Mouse (Mus musculus) limb, embryonic 15.5 days (tissue): ENCODE measurements around the gene Swt1. TPM values are rescaled to one million over a fixed set of nuclear protein-coding genes. Genes with fewer than 3 reads are reported as not detected.
"Not testable (repeated sequence)": the region's sequence is repeated elsewhere in the genome, so short reads cannot be mapped to it uniquely, and the experiment has no call there.

Experiments used
- ATAC-seq: fragments of 200-750 bp; cut with Nextera tagmentation; 2 replicates; pipeline ENCODE4 v1.8.0; 2017; ENCODE audit warnings: low read depth, moderate TSS enrichment; ENCODE audit not compliant: insufficient number of reproducible peaks, low FRiP score, low TSS enrichment
- H3K27ac ChIP-seq: fragments of 300-500 bp; sonication (generic); 2 replicates; pipeline ENCODE4 v1.5.1; 2015; ENCODE audit warnings: moderate library complexity, mild to moderate bottlenecking, inconsistent platforms
- H3K27me3 ChIP-seq: fragments of 300-500 bp; sonication (generic); 2 replicates; pipeline ENCODE4 v1.6.1; 2015; ENCODE audit warnings: inconsistent platforms
- H3K36me3 ChIP-seq: fragments of 300-500 bp; sonication (generic); 2 replicates; pipeline ENCODE4 v1.6.1; 2015; ENCODE audit warnings: inconsistent platforms
- H3K4me1 ChIP-seq: fragments of 300-500 bp; sonication (generic); 2 replicates; pipeline ENCODE4 v1.6.1; 2015; ENCODE audit warnings: inconsistent platforms
- H3K4me2 ChIP-seq: fragments of 300-500 bp; sonication (generic); 2 replicates; pipeline ENCODE4 v1.6.1; 2015; ENCODE audit warnings: mild to moderate bottlenecking, inconsistent platforms
- H3K4me3 ChIP-seq: fragments of 300-500 bp; sonication (generic); 2 replicates; pipeline ENCODE4 v1.5.1; 2015; ENCODE audit warnings: mild to moderate bottlenecking, inconsistent platforms
- H3K9ac ChIP-seq: fragments of 300-500 bp; sonication (generic); 2 replicates; pipeline ENCODE4 v1.6.1; 2015; ENCODE audit warnings: inconsistent platforms
- H3K9me3 ChIP-seq: fragments of 300-500 bp; sonication (generic); 2 replicates; pipeline ENCODE4 v1.6.1; 2016; ENCODE audit warnings: inconsistent platforms
- WGBS: fragments of 180-500 bp; shearing (Covaris S2); methylation state at CpG from one replicate; pipeline ENCODE4 v1.1.7; 2015; 5-methylcytosine and 5-hydroxymethylcytosine counted together
- polyA plus RNA-seq: library from polyadenylated mRNA; unstranded; fragments of >200 nt; fragmentation: Nextera tagmentation; extraction: Ambion mirVana; gene quantifications from 2 replicates; pipeline ENCODE4 v1.2.1, GENCODE M21; 2015

The Swt1 gene
- polyA plus RNA-seq, 1 experiment from 2014 or later, result 25.1 TPM

DNA sequence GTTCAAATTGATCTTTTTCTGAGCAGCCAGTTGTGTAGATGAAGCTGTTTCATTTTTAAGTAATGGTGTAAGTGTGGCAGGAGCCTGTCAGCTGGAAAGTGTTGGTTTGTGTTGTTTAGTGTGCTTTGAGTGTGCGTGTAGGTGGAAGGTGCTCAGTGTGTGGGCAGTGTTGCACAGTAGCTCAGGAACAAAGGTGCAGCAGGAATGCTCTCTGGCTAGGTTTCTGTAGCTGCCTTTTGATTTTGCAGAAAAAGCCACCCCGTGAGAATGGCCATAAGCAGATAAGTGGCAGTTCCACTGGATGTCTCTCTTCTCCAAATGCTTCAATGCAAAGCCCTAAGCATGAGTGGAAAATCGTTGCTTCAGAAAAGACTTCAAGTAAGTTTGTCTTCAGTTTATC lies 68.9 kb downstream of the Swt1 start:
- Histone ChIP-seq H3K4me1 (no peaks in the 10 kb centered on the region), H3K36me3 (peaks cover 86% of the 10 kb centered on the region), H3K4me2 (no peak overlapping the region), H3K27me3 (no peaks in the 10 kb centered on the region), H3K9ac (no peak overlapping the region), H3K27ac (no peak overlapping the region), H3K9me3 (no peaks in the 10 kb centered on the region), H3K4me3 (no peak overlapping the region)
- no peak for ATAC-seq
- WGBS, result 88% methylated on average over 3 of the region's 3 CpGs

DNA sequence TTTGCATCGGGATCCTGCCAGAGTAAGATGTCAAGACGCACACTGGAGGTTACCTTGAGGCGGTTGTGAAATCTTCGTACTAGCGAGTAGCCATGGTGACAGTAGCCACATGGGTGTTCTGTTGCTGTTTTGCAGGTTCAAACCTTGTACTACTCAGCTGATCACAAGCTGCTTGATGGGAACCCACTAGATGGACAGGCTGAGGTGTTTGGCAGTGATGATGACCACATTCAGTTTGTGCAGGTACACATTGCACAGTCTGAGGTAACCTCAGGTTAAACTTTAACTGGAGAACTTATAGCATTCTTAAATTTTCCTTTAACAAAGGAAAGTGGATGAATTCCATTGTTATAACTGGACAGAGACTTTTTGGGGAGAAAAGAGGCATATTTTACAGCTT lies 72.3 kb downstream of the Swt1 start:
- 84% methylated on average over 5 of the region's 5 CpGs for WGBS
- Histone ChIP-seq H3K36me3 (peaks cover 86% of the 10 kb centered on the region), H3K27ac (no peak overlapping the region), H3K4me1 (no peaks in the 10 kb centered on the region), H3K9ac (no peak overlapping the region), H3K27me3 (no peaks in the 10 kb centered on the region), H3K4me3 (no peak overlapping the region), H3K9me3 (no peaks in the 10 kb centered on the region), H3K4me2 (no peak overlapping the region)
- ATAC-seq, result no peak

DNA sequence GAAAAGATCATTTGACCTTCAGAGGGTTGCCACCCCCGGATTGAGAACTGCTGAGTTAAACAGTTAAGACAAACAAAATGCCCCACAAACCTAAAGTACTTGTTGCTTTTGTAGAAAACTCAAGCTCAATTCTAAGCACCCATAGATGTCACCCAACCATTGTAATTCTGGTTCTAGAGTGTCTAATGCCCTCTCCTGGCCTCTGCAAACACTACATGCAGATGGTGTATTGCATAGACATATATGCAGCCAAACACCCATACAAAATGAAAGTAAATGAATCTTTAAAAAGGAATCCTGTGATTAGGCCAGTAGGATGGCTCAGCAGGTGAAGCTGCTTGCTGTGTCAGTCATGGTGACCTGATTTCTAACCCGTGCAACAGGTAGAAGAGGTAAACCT lies 75.3 kb downstream of the Swt1 start:
- 87% methylated on average over 2 of the region's 2 CpGs for WGBS
- no peak overlapping the region for H3K9ac ChIP-seq
- no peak overlapping the region for H3K4me2 ChIP-seq
- H3K36me3 ChIP-seq, result peaks cover 61% of the 10 kb centered on the region
- no peak overlapping the region for H3K4me3 ChIP-seq
- no peak overlapping the region for H3K27ac ChIP-seq
- ATAC-seq, result no peak
- peaks cover 3% of the 10 kb centered on the region; the same call in 1 of the 2 replicates for H3K4me1 ChIP-seq
- H3K27me3 ChIP-seq, result no peaks in the 10 kb centered on the region
- no peaks in the 10 kb centered on the region for H3K9me3 ChIP-seq

DNA sequence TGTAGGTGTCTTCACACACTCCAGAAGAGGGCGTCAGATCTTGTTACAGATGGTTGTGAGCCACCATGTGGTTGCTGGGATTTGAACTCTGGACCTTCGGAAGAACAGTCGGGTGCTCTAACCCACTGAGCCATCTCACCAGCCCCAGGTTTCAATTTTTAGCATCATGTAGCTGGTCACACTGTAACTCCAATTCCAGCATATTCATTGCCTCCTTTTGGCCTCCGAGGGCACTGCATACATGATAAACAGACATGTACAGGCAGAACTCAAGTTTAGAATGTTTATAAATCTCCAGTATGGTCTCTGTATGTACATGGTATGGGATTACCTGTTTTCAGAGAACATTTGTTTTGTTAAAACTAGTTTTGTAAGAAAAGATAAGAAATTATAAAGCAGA lies 80.0 kb downstream of the Swt1 start:
- H3K9ac ChIP-seq, H3K27me3 ChIP-seq, H3K27ac ChIP-seq, H3K4me2 ChIP-seq, ATAC-seq, H3K9me3 ChIP-seq, H3K4me3 ChIP-seq: not testable (repeated sequence)
- H3K36me3 ChIP-seq, result peaks cover 23% of the 10 kb centered on the region
- H3K4me1 ChIP-seq, result peaks cover 18% of the 10 kb centered on the region
- WGBS, result 75% methylated on average over 4 of the region's 4 CpGs

DNA sequence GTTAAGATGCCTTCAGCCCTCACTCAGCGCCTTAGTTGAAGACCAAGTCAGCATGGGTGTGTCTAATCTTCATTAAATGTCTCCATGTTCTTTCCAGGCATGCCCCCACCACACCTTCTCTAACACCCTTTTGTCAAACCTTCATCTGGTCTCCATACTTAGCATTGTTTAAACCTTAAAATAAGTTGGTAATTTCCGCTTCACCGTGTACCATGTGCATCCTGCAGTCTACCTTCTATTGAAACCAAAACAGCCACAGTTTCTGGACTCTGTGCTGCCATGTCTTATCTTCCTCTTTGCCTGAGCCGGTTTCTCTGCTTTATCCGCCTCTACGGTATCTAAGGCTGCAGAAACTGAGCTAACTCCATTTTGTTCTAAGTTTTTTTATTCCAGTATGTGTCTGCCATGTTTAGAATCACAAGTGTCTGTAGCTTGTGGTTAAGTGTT lies 81.6 kb downstream of the Swt1 start:
- H3K27me3 ChIP-seq, result no peaks in the 10 kb centered on the region
- H3K27ac ChIP-seq, result peak overlapping the region; percentile 12; the same call in 1 of the 2 replicates
- H3K4me3 ChIP-seq, result peak overlapping the region; percentile 82
- peaks cover 8% of the 10 kb centered on the region for H3K36me3 ChIP-seq
- H3K9me3 ChIP-seq, result no peaks in the 10 kb centered on the region
- peaks cover 25% of the 10 kb centered on the region for H3K4me1 ChIP-seq
- no peak for ATAC-seq
- WGBS, result 47% methylated on average over 6 of the region's 6 CpGs
- H3K4me2 ChIP-seq, result peak overlapping the region; percentile 74
- H3K9ac ChIP-seq, result no peak overlapping the region

DNA sequence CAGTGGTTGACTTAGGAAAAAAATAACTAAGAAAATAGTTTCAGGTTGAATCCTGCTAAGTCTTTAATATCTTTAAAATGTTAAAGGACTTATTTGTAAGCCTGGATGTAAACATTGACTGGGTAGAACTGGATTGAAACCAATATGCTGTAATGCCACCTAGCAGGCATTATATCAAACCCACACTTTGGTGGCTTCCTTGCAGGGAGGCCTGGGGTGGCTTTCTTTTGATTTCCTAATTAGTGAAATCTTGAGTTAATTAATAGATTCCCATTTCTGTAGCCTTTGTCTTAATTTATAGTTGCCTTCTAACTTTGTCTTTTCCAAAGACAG lies 82.4 kb downstream of the Swt1 start:
- Histone ChIP-seq H3K9ac (peak overlapping the region; percentile 86; the same call in 1 of the 2 replicates), H3K9me3 (no peaks in the 10 kb centered on the region), H3K27ac (no peak overlapping the region), H3K4me3 (peak overlapping the region; percentile 82), H3K27me3 (no peaks in the 10 kb centered on the region), H3K4me2 (peak overlapping the region; percentile 74), H3K36me3 (no peaks in the 10 kb centered on the region; the same call in 1 of the 2 replicates), H3K4me1 (peaks cover 25% of the 10 kb centered on the region)
- ATAC-seq, result no peak

DNA sequence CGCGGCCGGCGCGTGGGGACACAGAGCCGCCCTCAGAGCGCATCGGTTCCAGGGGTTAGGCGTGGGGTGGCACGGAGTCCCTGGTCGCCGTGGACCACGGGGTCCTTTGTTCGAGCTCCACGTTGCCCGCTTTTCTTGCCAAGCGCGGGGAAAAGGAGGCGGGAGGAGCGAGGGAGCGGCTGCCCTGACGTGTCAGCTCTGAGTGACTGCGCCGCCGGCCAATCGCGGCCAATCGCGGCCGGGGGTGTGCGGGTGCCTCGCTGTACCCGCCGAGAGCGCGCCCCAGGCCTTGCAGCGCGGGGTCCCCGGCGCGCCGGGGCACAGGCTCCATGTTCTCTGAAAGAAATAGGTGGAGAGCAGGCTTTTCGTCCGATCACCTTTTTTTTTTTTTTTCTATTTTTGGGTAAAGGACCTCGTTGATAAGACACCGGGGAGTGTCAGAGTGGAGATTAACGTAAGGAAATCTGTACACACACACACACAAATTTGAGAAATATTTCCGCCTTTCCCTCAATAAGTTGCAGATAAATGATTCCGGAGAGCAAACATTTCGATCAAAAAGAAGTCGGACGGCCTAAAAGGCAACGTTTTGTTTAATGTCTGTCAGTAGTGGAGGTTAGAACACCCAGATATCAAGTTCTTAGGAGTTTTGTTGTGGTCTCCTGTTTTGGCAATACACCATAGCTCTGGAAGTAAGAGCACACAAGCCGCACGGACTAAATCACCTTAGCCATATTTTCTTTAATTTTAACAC lies 83.0 kb downstream of the Swt1 start:
- under 1% methylated on average over 53 of the region's 55 CpGs for WGBS
- Histone ChIP-seq H3K27me3 (no peaks in the 10 kb centered on the region), H3K4me1 (peaks cover 25% of the 10 kb centered on the region), H3K27ac (peak overlapping the region; percentile 94), H3K4me2 (peak overlapping the region; percentile 74), H3K9me3 (no peaks in the 10 kb centered on the region), H3K9ac (peak overlapping the region; percentile 86), H3K4me3 (peak overlapping the region; percentile 82), H3K36me3 (no peaks in the 10 kb centered on the region; the same call in 1 of the 2 replicates)
- peak; percentile 81 for ATAC-seq

DNA sequence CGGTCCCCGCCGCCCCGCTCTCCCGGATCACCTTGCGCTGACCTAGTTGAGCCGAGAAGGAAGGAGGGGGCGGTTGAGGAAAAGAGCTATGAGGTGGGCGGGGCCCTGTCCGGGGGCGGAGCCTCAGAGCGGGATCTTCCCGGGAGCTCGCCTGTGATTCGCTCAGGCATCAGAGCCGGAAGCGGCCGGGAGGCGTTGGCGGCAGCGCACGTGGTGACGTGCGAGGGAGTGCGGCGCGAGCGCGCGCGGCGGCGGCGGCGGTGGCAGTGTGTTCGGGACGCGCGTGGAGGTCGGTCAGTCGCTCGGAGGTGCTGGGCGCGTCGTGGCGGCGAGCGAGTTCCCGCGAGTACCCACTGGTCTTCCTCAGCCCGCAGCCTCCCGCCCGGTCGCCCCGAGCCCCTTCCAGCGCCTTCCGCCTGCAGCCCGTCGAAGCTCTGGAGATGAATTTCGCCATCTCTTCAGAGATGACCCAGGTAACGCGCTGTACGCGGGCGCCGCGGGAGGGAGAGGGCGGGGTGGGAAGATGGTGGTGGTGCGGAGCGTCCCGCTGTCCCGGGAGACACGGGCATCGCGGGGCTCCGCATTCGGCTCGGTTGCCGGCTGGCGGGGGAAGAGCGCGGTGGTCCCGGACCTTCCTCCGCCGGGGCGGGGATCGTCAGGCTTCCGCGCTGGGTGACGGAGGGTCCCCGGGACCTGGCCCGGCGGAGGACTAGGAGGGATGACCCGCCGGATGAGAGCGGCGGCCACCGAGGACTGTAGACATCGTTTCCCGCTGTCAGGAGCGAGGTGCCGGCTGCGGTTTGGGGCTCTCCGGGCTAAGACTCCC lies 83.8 kb downstream of the Swt1 start, which contains the start of gene Ivns1abp:
Ivns1abp (plus strand) TSS at position 195 of the 826 bp plus-strand sequence.
- under 1% methylated on average over 83 of the region's 104 CpGs for WGBS
- peak within 1 kb of the TSS; percentile 86 for H3K9ac ChIP-seq
- ATAC-seq, result peak; percentile 93

DNA sequence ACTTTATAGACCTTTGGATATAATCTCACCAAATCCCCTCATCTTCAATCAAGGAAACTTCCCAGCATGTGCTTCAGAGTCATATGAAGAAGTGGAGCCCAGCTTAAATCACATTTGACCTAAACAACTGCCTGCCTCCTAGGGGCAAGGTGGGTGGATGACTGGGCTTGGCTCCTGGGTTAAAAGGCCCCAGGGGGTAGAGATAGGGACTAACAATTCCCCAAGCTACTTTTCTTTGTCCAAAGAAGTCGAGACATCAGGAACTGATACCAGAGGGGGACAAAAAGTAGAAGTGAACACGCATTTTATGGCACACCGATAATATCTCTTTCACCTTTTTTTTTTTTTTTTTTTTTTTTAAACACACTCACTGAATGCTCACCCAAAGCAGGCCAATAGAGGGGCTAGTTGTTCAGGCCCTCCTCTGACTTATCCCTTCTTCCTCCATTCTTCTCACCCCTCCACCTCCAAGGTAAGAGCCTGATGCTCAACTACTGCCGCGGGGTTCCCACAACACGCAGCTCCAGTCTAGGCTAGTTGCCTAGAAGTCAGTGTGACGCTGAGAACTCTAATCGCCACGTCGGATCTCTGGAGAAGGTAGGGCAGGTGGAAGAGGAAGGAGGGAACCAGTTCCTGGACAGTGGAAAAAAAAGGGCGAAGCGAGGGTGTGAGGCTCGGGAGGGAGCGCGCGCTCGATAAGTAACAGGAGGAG lies 84.5 kb downstream of the Swt1 start:
- Histone ChIP-seq H3K4me2 (peak overlapping the region; percentile 74), H3K9me3 (no peaks in the 10 kb centered on the region), H3K27me3 (no peaks in the 10 kb centered on the region), H3K4me1 (peaks cover 24% of the 10 kb centered on the region), H3K9ac (peak overlapping the region; percentile 33), H3K27ac (peak overlapping the region; percentile 94), H3K36me3 (no peaks in the 10 kb centered on the region), H3K4me3 (peak overlapping the region; percentile 82)
- under 1% methylated on average over 15 of the region's 17 CpGs for WGBS
- ATAC-seq, result 0 out of 2 replicates have a peak, but pooled peaks have one; percentile 19

More for the DNA sequence above, 83.8 kb downstream of the Swt1 start, which contains the start of gene Ivns1abp:
- Histone ChIP-seq H3K4me3 (peak within 1 kb of the TSS; percentile 82), H3K27ac (peak within 1 kb of the TSS; percentile 94), H3K36me3 (no peaks in the 10 kb centered on the region), H3K4me1 (peaks cover 25% of the 10 kb centered on the region), H3K4me2 (peak within 1 kb of the TSS; percentile 74), H3K27me3 (no peaks in the 10 kb centered on the region), H3K9me3 (no peaks in the 10 kb centered on the region)

DNA sequence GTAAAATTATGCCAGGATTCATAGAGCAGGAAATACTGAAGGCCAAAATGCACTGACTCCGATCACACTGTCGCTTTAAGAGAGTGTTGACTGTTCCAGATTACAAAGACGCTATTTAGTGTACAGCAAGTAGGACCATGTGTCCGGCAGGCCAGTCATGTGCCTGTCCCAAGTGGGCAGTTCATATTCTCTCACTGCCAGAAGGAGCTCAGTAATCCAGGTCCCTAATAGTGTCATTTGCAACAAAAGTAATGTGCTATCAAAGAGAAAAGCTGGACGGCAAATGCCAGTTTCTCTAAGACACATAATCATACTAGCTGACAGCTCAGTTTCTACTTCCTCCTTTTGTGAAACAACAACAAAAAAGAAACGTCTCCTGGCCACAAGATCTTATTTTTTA lies 85.3 kb downstream of the Swt1 start:
- H3K27me3 ChIP-seq, result no peaks in the 10 kb centered on the region
- H3K4me1 ChIP-seq, result peaks cover 22% of the 10 kb centered on the region
- H3K9me3 ChIP-seq, result no peaks in the 10 kb centered on the region
- ATAC-seq, result no peak
- WGBS, result 38% methylated on average over 6 of the region's 6 CpGs
- H3K9ac ChIP-seq, result no peak overlapping the region
- H3K4me3 ChIP-seq, result 0 out of 2 replicates have a peak overlapping the region, but pooled peaks have one; percentile 82
- no peak overlapping the region; the same call in 1 of the 2 replicates for H3K27ac ChIP-seq
- H3K4me2 ChIP-seq, result 0 out of 2 replicates have a peak overlapping the region, but pooled peaks have one; percentile 74
- H3K36me3 ChIP-seq, result no peaks in the 10 kb centered on the region

DNA sequence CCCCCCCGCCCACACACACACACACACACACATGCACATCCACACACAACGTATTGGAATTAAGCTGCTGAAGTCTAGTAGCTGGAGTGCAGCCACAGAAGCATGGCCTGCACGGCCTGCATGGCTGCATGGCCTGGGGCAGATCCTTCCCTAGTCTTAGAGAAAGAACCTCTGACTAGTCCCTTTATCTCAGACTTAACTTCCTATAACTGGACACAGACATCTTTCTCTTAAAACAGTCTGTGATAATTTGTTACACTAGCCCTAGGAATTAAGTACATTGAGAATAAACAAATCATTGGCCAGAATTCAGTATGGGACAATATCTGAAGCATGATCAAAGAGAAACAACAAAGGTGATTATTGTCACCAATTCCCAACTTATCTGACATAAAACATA lies 85.9 kb downstream of the Swt1 start:
- Histone ChIP-seq H3K27me3 (no peaks in the 10 kb centered on the region), H3K9me3 (no peaks in the 10 kb centered on the region), H3K27ac (no peak overlapping the region), H3K4me2 (no peak overlapping the region), H3K4me3 (no peak overlapping the region), H3K4me1 (peaks cover 22% of the 10 kb centered on the region), H3K36me3 (no peaks in the 10 kb centered on the region), H3K9ac (no peak overlapping the region)
- WGBS, result 61% methylated on average over 3 of the region's 3 CpGs
- no peak for ATAC-seq
